Mouse (Mus musculus): ENCODE results near the gene Parp2.
A peak's percentile ranks its signal among the peaks of the same experiment; 100 is the strongest.
"Not testable (repeated sequence)": the region's sequence is repeated elsewhere in the genome, so short reads cannot be mapped to it uniquely, and the experiment has no call there.

The Parp2 gene

GRCm38 (mm10) chr14:50807487-50808072 lies at the start of gene Parp2, which contains the start of gene Ccnb1ip1:
TSS of gene Parp2 (plus strand) at chr14:50807841.
TSS of gene Ccnb1ip1 (minus strand) at chr14:50807732.
- peak; percentile 96 to 99 for DNase-seq (ENCODE audit: low read depth in 1 of 2, low spot score in 2 of 2)

GRCm38 (mm10) chr14:50758416-50759085 lies 49.1 kb upstream of the Parp2 start:
- no peak for DNase-seq (ENCODE audit: low read depth in 1 of 2, low spot score in 2 of 2)

DNA sequence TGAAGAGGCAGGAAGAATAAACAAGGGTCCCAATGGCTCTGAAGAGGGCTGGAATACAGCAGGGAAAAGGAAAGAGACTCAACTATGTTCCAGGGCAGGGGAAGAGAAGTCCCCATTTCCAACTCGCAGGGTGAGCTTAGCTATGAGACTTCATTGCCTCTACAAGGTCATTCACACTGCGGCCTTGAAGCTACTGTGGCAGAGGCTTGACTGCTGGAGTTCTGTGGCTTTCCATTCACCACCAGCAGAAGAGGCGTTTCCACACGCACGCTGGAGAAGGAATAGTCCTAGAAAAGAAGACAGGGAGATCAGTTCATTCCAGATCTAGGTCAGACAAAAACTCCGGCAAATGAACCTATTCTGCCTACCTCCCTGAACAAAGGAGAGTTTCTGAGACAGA lies 41.9 kb upstream of the Parp2 start:
- DNase-seq (ENCODE audit: low read depth in 1 of 2, low spot score in 2 of 2) = no peak

DNA sequence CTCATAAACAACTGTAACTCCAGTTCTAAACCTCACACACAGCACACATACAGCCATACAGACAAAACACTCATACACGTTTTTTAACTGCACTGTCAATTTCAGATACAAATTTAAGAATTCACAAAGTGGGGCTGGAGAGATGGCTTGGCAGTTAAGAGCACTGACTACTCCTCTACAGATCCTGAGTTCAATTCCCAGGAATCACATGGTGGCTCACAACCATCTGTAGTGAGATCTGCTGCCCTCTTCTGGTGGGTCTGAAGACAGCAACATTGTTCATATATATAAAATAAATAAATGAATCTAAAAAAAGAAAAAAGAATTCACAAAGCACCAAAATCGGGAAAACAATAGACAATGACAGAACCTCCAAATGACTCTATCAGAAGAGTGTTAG lies 36.3 kb upstream of the Parp2 start:
- DNase-seq (ENCODE audit: low read depth in 1 of 2, low spot score in 2 of 2) = no peak

DNA sequence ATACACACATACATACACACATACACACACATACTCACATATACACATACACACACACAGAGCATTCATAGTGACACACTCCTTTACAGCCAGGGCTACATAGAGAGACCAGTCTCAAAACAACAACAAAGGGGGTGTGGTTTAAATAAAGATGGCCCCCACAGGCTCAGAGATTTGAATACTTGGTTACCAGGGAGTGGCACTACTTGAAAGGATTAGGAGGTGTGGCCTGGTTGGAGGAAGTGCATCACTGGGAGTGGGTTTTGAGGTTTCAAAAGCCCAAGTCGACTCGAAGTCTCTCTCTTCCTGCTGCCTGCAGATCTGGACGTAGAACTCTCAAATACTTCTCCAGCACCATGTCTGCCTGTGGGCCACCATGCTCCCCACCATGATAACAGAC lies 25.5 kb upstream of the Parp2 start:
- no peak for DNase-seq (ENCODE audit: low read depth in 1 of 2, low spot score in 2 of 2)

GRCm38 (mm10) chr14:50784391-50785250 lies 23.0 kb upstream of the Parp2 start:
- DNase-seq (ENCODE audit: low read depth in 1 of 2, low spot score in 2 of 2) = no peak

DNA sequence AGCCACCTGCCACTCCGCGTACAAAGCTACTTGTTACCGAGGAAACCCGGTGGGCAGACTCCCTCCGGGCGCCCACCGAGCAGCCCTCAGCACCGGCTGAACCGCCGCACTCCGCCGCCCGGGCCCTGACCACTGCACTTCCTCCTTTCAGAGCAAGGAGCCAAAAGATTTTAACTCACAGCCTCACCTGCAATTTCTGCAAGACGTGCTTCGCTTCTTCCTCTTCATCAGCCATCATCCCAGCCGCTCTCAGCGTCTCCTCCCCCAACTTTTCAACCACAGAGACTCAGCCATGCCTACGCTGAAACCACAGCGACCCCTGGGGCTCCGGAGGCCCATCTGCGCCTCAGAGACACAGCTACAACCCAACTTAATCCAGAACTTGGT lies 22.4 kb upstream of the Parp2 start, which contains the start of gene Ttc5:
Ttc5 (minus strand) TSS at position 269 of the 387 bp plus-strand sequence.
- DNase-seq (ENCODE audit: low read depth in 1 of 2, low spot score in 2 of 2) = peak; percentile 75 to 91

DNA sequence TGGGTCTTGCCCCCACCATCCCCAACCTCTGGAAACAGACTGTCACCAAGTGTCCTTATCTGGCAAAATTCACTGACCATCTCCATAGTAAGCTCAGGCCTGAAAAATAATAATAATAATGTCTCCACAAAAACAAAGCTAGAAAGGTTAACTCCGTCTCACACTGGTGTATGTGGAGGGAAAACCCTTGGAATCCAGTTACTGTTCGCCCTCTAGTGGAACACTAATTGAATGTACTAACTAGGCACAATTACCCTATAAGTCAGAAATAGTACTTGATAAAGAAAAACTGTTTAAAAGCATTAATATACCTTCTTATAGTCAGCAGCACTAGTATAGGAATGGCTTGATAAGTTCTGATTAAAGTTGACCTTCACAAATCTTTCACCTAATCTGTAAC lies 19.5 kb upstream of the Parp2 start:
- no peak for DNase-seq (ENCODE audit: low read depth in 1 of 2, low spot score in 2 of 2)

DNA sequence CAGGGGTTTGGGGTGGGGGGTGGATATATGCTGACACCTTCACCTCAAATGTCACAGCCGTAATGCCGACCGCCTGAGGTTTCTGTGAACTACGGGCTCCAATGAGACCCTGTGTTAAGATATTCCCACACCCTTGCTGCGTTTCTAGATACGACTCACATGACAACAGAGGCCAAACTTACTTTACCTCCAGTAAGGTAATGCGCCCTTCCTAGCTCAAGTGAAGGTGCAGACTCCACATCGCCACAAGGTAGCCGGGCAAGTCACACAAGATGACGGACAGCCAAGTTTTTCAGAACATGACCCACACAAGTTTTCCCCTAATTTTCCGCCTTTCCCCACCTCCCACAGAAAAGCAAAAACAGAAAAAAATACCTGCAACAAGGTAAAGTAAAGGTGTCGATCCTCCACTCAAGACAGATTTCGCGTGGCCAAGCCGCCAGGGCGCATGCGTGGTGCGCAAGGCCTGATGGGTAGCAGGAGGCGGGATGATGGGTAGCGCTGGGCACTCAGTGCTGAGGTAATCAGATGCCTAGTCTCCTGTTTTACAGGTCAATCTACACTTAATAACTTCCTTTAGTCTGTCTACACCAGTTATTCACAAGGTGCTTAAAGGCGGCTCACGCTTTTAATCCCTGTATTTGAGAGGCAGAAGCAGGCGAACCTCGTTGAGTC lies 12.2 kb upstream of the Parp2 start:
- no peak for DNase-seq (ENCODE audit: low read depth in 1 of 2, low spot score in 2 of 2)

DNA sequence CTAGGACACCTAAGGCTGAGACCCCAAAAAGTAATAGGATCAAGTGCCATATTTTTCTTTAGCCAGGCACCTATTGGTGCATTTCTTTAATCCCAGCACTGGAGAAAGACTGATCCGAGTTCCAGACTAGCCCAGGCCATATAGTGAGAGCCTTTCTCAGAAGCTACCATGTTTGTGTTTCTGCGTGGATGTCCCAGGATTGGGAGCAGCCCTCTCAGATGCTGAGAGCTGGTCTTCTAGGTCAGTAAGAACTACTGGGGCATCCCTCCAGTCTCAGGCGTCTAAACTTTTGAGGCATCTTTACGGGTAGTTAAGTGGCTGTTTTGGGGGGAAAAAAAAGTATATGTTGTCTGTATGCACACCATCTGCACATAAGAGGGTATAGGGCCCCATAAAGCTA lies 11.7 kb upstream of the Parp2 start:
- no peak for DNase-seq (ENCODE audit: low read depth in 1 of 2, low spot score in 2 of 2)

GRCm38 (mm10) chr14:50796464-50796863 lies 11.2 kb upstream of the Parp2 start:
- DNase-seq (ENCODE audit: low read depth in 1 of 2, low spot score in 2 of 2) = no peak

DNA sequence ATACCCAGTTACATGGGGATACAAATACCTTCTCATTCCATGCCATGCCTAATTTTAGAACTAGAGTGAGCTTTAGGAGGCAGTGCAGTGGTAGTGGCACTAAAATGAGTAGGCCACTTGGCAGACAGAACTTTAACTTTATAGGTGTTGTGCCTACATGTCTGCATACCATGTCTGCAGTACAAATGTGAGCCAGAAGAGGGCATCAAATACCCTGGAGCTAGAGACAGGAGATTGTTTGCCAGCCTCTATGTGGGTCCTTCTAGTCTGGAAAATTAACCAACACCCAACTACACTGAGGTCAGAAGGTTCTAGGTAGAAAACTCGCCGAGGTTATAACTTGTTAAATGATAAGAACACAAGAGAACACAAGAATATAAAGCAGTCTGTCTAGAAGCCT lies 9.1 kb upstream of the Parp2 start:
- DNase-seq (ENCODE audit: low read depth in 1 of 2, low spot score in 2 of 2) = no peak

DNA sequence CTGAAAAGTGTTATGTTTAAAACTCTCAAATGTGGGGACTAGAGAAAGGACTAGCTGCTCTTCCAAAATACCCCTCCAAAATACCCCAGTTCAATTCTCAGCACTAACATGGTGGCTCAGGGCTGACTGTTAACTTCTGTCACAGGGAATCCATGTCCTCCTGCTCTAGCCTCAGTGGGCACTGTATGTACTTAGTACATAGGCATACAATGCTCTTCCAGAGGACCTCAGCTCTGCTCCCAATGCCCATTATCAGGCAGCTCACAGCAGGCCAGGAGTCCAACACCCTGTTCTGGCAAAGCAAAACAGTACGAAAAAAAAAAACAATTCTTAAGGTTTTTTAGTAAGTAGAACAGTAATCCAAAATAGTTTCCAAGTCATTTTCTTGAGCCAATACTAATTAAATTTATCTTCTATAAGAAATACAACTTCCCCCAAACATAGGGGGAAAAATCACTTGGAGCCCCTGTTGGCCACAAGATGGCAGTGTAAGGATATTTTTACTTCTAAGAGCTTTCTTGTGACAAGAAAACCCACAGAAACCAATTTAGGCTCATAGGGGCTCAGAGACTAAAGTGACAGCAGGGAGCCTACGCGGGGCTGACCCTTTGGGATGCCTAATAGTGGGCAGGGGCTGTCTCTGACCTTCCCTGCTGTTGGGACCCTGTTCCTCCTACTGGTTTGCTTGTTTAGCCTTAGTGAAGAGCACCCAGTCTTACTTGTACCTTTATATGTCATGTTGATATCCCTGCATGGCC lies 8.0 kb upstream of the Parp2 start:
- DNase-seq (ENCODE audit: low read depth in 1 of 2, low spot score in 2 of 2) = no peak

DNA sequence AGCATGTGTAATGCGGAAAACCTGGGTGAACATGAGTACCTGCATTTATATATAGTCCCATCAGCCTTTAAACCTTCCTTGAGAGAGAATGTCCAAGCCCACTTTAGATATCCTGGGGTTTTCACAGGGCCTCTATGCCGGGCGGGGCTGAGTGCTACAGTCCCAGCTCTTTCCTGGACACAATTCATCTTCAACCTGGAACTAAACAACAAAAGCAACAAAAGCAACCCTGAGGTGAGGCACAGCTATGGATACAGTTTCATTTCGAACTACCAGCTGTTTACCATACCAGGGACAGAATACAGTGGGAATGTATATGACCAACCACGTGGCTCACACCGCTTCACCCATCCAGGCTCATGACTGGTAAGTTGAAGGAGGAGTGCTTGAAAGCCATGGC lies 5.2 kb upstream of the Parp2 start:
- no peak for DNase-seq (ENCODE audit: low read depth in 1 of 2, low spot score in 2 of 2)

- no peak for DNase-seq (ENCODE audit: low read depth in 1 of 2, low spot score in 2 of 2)
Measured at GRCm38 (mm10) chr14:50802843-50803562, 4.6 kb upstream of the Parp2 start.

DNA sequence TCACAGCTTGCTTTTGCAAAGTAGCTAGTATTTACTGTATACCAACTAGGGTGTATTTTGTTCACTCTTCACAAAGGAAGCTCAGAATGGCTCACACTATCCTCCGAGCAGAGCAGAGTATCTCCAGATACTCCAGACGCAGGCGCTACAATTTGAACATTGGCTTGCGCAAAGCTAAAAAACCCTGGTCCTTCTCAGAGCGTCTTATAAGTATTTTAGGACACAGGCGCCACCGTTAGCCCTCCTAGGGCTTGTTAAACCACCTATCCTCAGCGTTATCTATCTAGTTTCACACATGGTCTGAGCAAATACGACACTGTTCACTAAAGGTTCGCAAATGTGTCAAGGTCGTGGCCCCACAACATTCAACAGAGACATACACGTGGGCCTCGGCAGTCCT lies 3.0 kb upstream of the Parp2 start:
- no peak for DNase-seq (ENCODE audit: low read depth in 1 of 2, low spot score in 2 of 2)

- DNase-seq (ENCODE audit: low read depth in 1 of 2, low spot score in 2 of 2) = not testable (repeated sequence)
Measured at GRCm38 (mm10) chr14:50806469-50806868, 1.2 kb upstream of the Parp2 start.

- DNase-seq (ENCODE audit: low read depth in 1 of 2, low spot score in 2 of 2) = no peak
Measured at GRCm38 (mm10) chr14:50813060-50813459, 5.4 kb downstream of the Parp2 start.

DNA sequence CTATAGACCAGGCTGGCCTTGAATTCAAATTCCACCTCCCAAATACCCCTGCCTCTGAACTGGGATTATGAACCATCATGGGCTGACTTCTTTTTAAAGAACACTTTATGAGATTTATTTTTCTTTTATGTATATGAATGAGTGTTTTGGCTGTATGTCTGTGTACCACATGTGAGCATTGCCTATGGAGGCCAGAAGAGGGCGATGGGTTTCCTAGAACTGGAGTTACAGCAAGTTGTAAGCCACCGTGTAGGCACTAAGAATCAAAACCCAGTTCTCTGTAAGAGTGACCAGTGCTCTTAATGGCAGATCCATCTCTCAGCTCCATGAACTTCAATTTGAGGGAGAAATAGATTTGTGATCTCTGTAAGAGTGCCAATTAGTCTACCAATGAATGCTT lies 15.6 kb downstream of the Parp2 start:
- DNase-seq (ENCODE audit: low read depth in 1 of 2, low spot score in 2 of 2) = no peak

- DNase-seq (ENCODE audit: low read depth in 1 of 2, low spot score in 2 of 2) = peak in 1 of 2 experiments; percentile 43
Measured at GRCm38 (mm10) chr14:50824219-50824618, 16.6 kb downstream of the Parp2 start.
